Comparison of ENCODE assay signal across 7 mouse cellular contexts in the genomic region with DNA sequence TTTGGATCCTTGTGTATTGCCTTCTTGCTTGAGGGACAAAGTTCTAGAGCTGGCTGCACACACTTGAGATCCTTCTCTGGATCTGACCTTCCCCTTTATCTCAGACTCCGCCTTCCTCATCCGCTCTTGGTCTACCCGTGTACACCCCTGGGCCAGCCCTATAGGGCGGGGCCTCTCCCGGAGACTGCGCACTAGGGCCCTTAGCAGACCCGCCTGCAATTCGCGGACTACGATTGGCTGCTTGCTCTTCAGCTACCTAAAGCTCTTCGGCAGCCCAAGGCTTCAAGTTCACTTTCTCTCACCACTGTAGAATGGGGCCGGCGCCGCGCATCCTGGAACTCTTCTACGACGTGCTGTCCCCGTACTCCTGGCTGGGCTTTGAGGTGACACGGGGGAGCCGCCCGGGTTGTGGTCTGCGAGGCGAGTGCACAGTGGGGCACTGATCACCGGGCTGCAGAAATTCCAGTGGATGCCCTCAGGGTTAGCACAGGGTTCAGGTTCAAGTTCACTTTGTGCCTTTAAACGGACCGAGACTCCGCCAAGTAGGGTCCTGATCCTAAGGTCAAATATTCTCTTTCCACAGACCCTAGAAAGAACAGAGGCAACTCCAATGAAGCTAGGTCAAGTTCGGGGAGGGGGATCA. TPM values are rescaled to one million over a fixed set of nuclear protein-coding genes. Genes with fewer than 3 reads are reported as not detected.
DNase-seq lines count a peak whose midpoint lies in the region; ATAC-seq and TF ChIP-seq lines count a peak whose summit lies in the region.

A gene (plus strand): TSS at position 225 of the 643 bp plus-strand sequence.

- H3K4me1 ChIP-seq in embryonic facial prominence, embryonic 13.5 days = peaks cover 7% of the 10 kb centered on the region; the same call in 1 of the 2 replicates
- H3K4me1 ChIP-seq in kidney, adult 2 months (ENCODE audit: control insufficient read depth, insufficient read depth, low read length) = peaks cover 6% of the 10 kb centered on the region; the same call in 1 of the 2 replicates
- no peaks in the 10 kb centered on the region for H3K4me1 ChIP-seq in limb, embryonic 11.5 days (ENCODE audit: control insufficient read depth, insufficient read depth, low read length)
- 0 out of 2 replicates have a peak, but pooled peaks cover 8% of the 10 kb centered on the region for H3K4me1 ChIP-seq in midbrain, embryonic 13.5 days (replicated peaks)

- no peaks in the 10 kb centered on the region for H3K9me3 ChIP-seq in embryonic facial prominence, embryonic 13.5 days
- no peaks in the 10 kb centered on the region for H3K9me3 ChIP-seq in limb, embryonic 11.5 days (ENCODE audit: control insufficient read depth, low read length)
- no peaks in the 10 kb centered on the region for H3K9me3 ChIP-seq in midbrain, embryonic 13.5 days

- H3K9ac ChIP-seq in embryonic facial prominence, embryonic 13.5 days = peak within 1 kb of the TSS; percentile 71
- H3K9ac ChIP-seq in limb, embryonic 11.5 days (ENCODE audit: low read length) = peak within 1 kb of the TSS; percentile 43; the same call in 1 of the 2 replicates
- peak within 1 kb of the TSS; percentile 64; the same call in 1 of the 2 replicates for H3K9ac ChIP-seq in midbrain, embryonic 13.5 days (replicated peaks)

- no peak for TF ChIP-seq POLR2A in kidney, adult 2 months (IDR thresholded peaks at IDR 0.05; ENCODE audit: low read depth, low read length)

- peak; percentile 24 to 60 for DNase-seq in adrenal gland, postnatal 4 days (ENCODE audit: low spot score in 2 of 2)
- peak; percentile 90 to 93 for DNase-seq in heart, adult 18-20 months
- peak; percentile 95 for DNase-seq in kidney, adult 2 months
- peak; percentile 84 for DNase-seq in limb, embryonic 11.5 days (ENCODE audit: low spot score)
- DNase-seq in spleen, adult 12 weeks (ENCODE audit: low spot score) = peak; percentile 81

- WGBS in embryonic facial prominence, embryonic 13.5 days = 2% methylated on average over 28 of the region's 28 CpGs
- WGBS in kidney, adult 2 months = 3% methylated on average over 28 of the region's 28 CpGs
- WGBS in limb, embryonic 11.5 days = 3% methylated on average over 28 of the region's 28 CpGs
- 3% methylated on average over 28 of the region's 28 CpGs for WGBS in midbrain, embryonic 13.5 days

- H3K4me3 ChIP-seq in embryonic facial prominence, embryonic 13.5 days = peak within 1 kb of the TSS; percentile 51
- peak within 1 kb of the TSS; percentile 62 for H3K4me3 ChIP-seq in kidney, adult 2 months (ENCODE audit: insufficient read depth, low read depth, low read length)
- peak within 1 kb of the TSS; percentile 38 for H3K4me3 ChIP-seq in limb, embryonic 11.5 days (ENCODE audit: low read depth, low read length)
- peak within 1 kb of the TSS; percentile 52 for H3K4me3 ChIP-seq in midbrain, embryonic 13.5 days (replicated peaks)

- ATAC-seq in embryonic facial prominence, embryonic 13.5 days (ENCODE audit: insufficient number of reproducible peaks, insufficient read depth, low FRiP score, low TSS enrichment, low read depth) = peak; percentile 98
- peak; percentile 98 for ATAC-seq in limb, embryonic 11.5 days (ENCODE audit: insufficient number of reproducible peaks, low FRiP score, low TSS enrichment, low read depth)
- ATAC-seq in midbrain, embryonic 13.5 days = peak; percentile 100

- H3K4me2 ChIP-seq in embryonic facial prominence, embryonic 13.5 days = peak within 1 kb of the TSS; percentile 82
- H3K4me2 ChIP-seq in limb, embryonic 11.5 days (ENCODE audit: low read depth, severe bottlenecking) = peak within 1 kb of the TSS; percentile 78
- peak within 1 kb of the TSS; percentile 76 for H3K4me2 ChIP-seq in midbrain, embryonic 13.5 days (replicated peaks)

- peaks cover 7% of the 10 kb centered on the region for H3K27me3 ChIP-seq in embryonic facial prominence, embryonic 13.5 days
- H3K27me3 ChIP-seq in kidney, adult 2 months (replicated peaks; ENCODE audit: control insufficient read depth, insufficient read depth, low read length) = no peaks in the 10 kb centered on the region
- H3K27me3 ChIP-seq in limb, embryonic 11.5 days (ENCODE audit: control insufficient read depth, insufficient read depth, low read length) = 0 out of 2 replicates have a peak, but pooled peaks cover 2% of the 10 kb centered on the region
- peaks cover 13% of the 10 kb centered on the region for H3K27me3 ChIP-seq in midbrain, embryonic 13.5 days

- no peaks in the 10 kb centered on the region for H3K36me3 ChIP-seq in embryonic facial prominence, embryonic 13.5 days
- H3K36me3 ChIP-seq in kidney, adult 2 months (ENCODE audit: control insufficient read depth, insufficient read depth, low read length) = no peaks in the 10 kb centered on the region; the same call in 1 of the 2 replicates
- H3K36me3 ChIP-seq in limb, embryonic 11.5 days (ENCODE audit: control insufficient read depth, insufficient read depth, low read length) = no peaks in the 10 kb centered on the region
- no peaks in the 10 kb centered on the region for H3K36me3 ChIP-seq in midbrain, embryonic 13.5 days

- H3K27ac ChIP-seq in embryonic facial prominence, embryonic 13.5 days = no peak within 1 kb of the TSS
- H3K27ac ChIP-seq in kidney, adult 2 months (ENCODE audit: insufficient read depth, low read depth, low read length) = no peak within 1 kb of the TSS
- H3K27ac ChIP-seq in limb, embryonic 11.5 days (replicated peaks; ENCODE audit: low read depth, low read length) = no peak within 1 kb of the TSS
- H3K27ac ChIP-seq in midbrain, embryonic 13.5 days = no peak within 1 kb of the TSS

- no peak for TF ChIP-seq CTCF in kidney, adult 2 months (conservative IDR thresholded peaks at IDR 0.05; ENCODE audit: insufficient read depth, insufficient read length, low read depth, low read length)

RNA-seq across cellular contexts. Expression of the gene that starts here (rescaled TPM):
- 10 to 100 TPM; 75.2 to 77.9 TPM for total RNA-seq in adrenal gland, postnatal 4 days (2021)
- 26.5 and 30.2 TPM in 2 replicates for polyA plus RNA-seq in embryonic facial prominence, embryonic 13.5 days (2015; fragmentation: Nextera tagmentation; extraction: Ambion mirVana)
- total RNA-seq in heart, adult 18-20 months (2021) = 100 to 1,000 TPM; 151 to 158 TPM
- polyA plus RNA-seq in kidney, adult 2 months (2012; rRNA removed) = 105 and 115 TPM in 2 replicates
- polyA plus RNA-seq in limb, embryonic 11.5 days (2014; fragmentation: Nextera tagmentation; extraction: Ambion mirVana) = 21.1 and 22.6 TPM in 2 replicates
- polyA plus RNA-seq in midbrain, embryonic 13.5 days (2015; fragmentation: Nextera tagmentation; extraction: Ambion mirVana) = 9.1 and 10.8 TPM in 2 replicates

Comparison
In these comparisons a context has a peak if more than half of its experiments do, and no peak if none do; other contexts are left out.
1. DNase-seq: peak in every context shown above with its lines; median percentile 95 in kidney, adult 2 months; 92 in heart, adult 18-20 months; 84 in limb, embryonic 11.5 days; 81 in spleen, adult 12 weeks; 42 in adrenal gland, postnatal 4 days.